Mouse (Mus musculus): ENCODE data around the gene 1700080O16Rik. TPM values are rescaled to one million over a fixed set of nuclear protein-coding genes. Genes with fewer than 3 reads are reported as not detected.

1700080O16Rik gene
- polyA plus RNA-seq (2012; rRNA removed): 0.15 TPM in 1 of 2 replicates, not detected in the other

GRCm38 (mm10) chrX:51972672-51973071 lies at the start of gene 1700080O16Rik:
1700080O16Rik (minus strand) TSS chrX:51972772.
- no peak for DNase-seq
- Histone ChIP-seq H3K4me3 (ENCODE audit: control insufficient read depth, insufficient read depth, low read length) (no peak within 1 kb of the TSS), H3K4me1 (replicated peaks; ENCODE audit: control insufficient read depth, insufficient read depth, low read length) (no peaks in the 10 kb centered on the region), H3K27me3 (ENCODE audit: control insufficient read depth, insufficient read depth, low read length) (no peaks in the 10 kb centered on the region), H3K27ac (ENCODE audit: control insufficient read depth, insufficient read depth, low read length) (no peak within 1 kb of the TSS), H3K36me3 (ENCODE audit: control insufficient read depth, insufficient read depth, low read length) (no peaks in the 10 kb centered on the region)
- TF ChIP-seq POLR2A (IDR thresholded peaks at IDR 0.05; ENCODE audit: control insufficient read depth, extremely low read depth, insufficient read depth, low read length, poor library complexity) (no peak), CTCF (IDR thresholded peaks at IDR 0.05; ENCODE audit: borderline replicate concordance, control insufficient read depth, extremely low read depth, insufficient read depth, low read length, poor library complexity) (no peak)
- WGBS: 95% methylated on average over 12 of the region's 12 CpGs

- DNase-seq: no peak
- Histone ChIP-seq H3K27me3 (ENCODE audit: control insufficient read depth, insufficient read depth, low read length) (no peaks in the 10 kb centered on the region), H3K4me1 (replicated peaks; ENCODE audit: control insufficient read depth, insufficient read depth, low read length) (no peaks in the 10 kb centered on the region), H3K27ac (ENCODE audit: control insufficient read depth, insufficient read depth, low read length) (no peak overlapping the region), H3K4me3 (ENCODE audit: control insufficient read depth, insufficient read depth, low read length) (no peak overlapping the region), H3K36me3 (ENCODE audit: control insufficient read depth, insufficient read depth, low read length) (no peaks in the 10 kb centered on the region)
- TF ChIP-seq CTCF (IDR thresholded peaks at IDR 0.05; ENCODE audit: borderline replicate concordance, control insufficient read depth, extremely low read depth, insufficient read depth, low read length, poor library complexity) (no peak), POLR2A (IDR thresholded peaks at IDR 0.05; ENCODE audit: control insufficient read depth, extremely low read depth, insufficient read depth, low read length, poor library complexity) (no peak)
- 64% methylated on average over 9 of the region's 9 CpGs for WGBS
These were observed 45.1 kb upstream of the 1700080O16Rik start for GRCm38 (mm10) chrX:52017660-52018059.

- TF ChIP-seq CTCF (IDR thresholded peaks at IDR 0.05; ENCODE audit: borderline replicate concordance, control insufficient read depth, extremely low read depth, insufficient read depth, low read length, poor library complexity) (no peak), POLR2A (IDR thresholded peaks at IDR 0.05; ENCODE audit: control insufficient read depth, extremely low read depth, insufficient read depth, low read length, poor library complexity) (no peak)
- no peak for DNase-seq
These were observed 27.5 kb upstream of the 1700080O16Rik start for GRCm38 (mm10) chrX:52000072-52000471.

GRCm38 (mm10) chrX:51999426-51999825 lies 26.9 kb upstream of the 1700080O16Rik start:
- 68% methylated on average over 4 of the region's 4 CpGs for WGBS
- H3K27me3 ChIP-seq (ENCODE audit: control insufficient read depth, insufficient read depth, low read length): no peaks in the 10 kb centered on the region
- H3K36me3 ChIP-seq (ENCODE audit: control insufficient read depth, insufficient read depth, low read length): no peaks in the 10 kb centered on the region
- DNase-seq: no peak
- TF ChIP-seq CTCF (IDR thresholded peaks at IDR 0.05; ENCODE audit: borderline replicate concordance, control insufficient read depth, extremely low read depth, insufficient read depth, low read length, poor library complexity): no peak
- TF ChIP-seq POLR2A (IDR thresholded peaks at IDR 0.05; ENCODE audit: control insufficient read depth, extremely low read depth, insufficient read depth, low read length, poor library complexity): no peak
- no peak overlapping the region for H3K4me3 ChIP-seq (ENCODE audit: control insufficient read depth, insufficient read depth, low read length)
- H3K27ac ChIP-seq (ENCODE audit: control insufficient read depth, insufficient read depth, low read length): no peak overlapping the region
- H3K4me1 ChIP-seq (replicated peaks; ENCODE audit: control insufficient read depth, insufficient read depth, low read length): no peaks in the 10 kb centered on the region

More at GRCm38 (mm10) chrX:52000072-52000471, 27.5 kb upstream of the 1700080O16Rik start:
- Histone ChIP-seq H3K36me3 (ENCODE audit: control insufficient read depth, insufficient read depth, low read length) (no peaks in the 10 kb centered on the region), H3K4me3 (ENCODE audit: control insufficient read depth, insufficient read depth, low read length) (no peak overlapping the region), H3K4me1 (replicated peaks; ENCODE audit: control insufficient read depth, insufficient read depth, low read length) (no peaks in the 10 kb centered on the region), H3K27me3 (ENCODE audit: control insufficient read depth, insufficient read depth, low read length) (no peaks in the 10 kb centered on the region), H3K27ac (ENCODE audit: control insufficient read depth, insufficient read depth, low read length) (no peak overlapping the region)
- 82% methylated on average over 5 of the region's 5 CpGs for WGBS

- Histone ChIP-seq H3K4me3 (ENCODE audit: control insufficient read depth, insufficient read depth, low read length) (no peak overlapping the region), H3K27ac (ENCODE audit: control insufficient read depth, insufficient read depth, low read length) (no peak overlapping the region), H3K4me1 (replicated peaks; ENCODE audit: control insufficient read depth, insufficient read depth, low read length) (no peaks in the 10 kb centered on the region), H3K27me3 (ENCODE audit: control insufficient read depth, insufficient read depth, low read length) (no peaks in the 10 kb centered on the region), H3K36me3 (ENCODE audit: control insufficient read depth, insufficient read depth, low read length) (no peaks in the 10 kb centered on the region)
- DNase-seq: no peak
- WGBS: 84% methylated on average over 4 of the region's 4 CpGs
- TF ChIP-seq CTCF (IDR thresholded peaks at IDR 0.05; ENCODE audit: borderline replicate concordance, control insufficient read depth, extremely low read depth, insufficient read depth, low read length, poor library complexity) (no peak), POLR2A (IDR thresholded peaks at IDR 0.05; ENCODE audit: control insufficient read depth, extremely low read depth, insufficient read depth, low read length, poor library complexity) (no peak)
These were observed 3.8 kb upstream of the 1700080O16Rik start for GRCm38 (mm10) chrX:51976361-51976760.

- no peaks in the 10 kb centered on the region for H3K27me3 ChIP-seq (ENCODE audit: control insufficient read depth, insufficient read depth, low read length)
- H3K36me3 ChIP-seq (ENCODE audit: control insufficient read depth, insufficient read depth, low read length): no peaks in the 10 kb centered on the region
- H3K4me1 ChIP-seq (replicated peaks; ENCODE audit: control insufficient read depth, insufficient read depth, low read length): no peaks in the 10 kb centered on the region
- H3K27ac ChIP-seq (ENCODE audit: control insufficient read depth, insufficient read depth, low read length): no peak overlapping the region
- TF ChIP-seq POLR2A (IDR thresholded peaks at IDR 0.05; ENCODE audit: control insufficient read depth, extremely low read depth, insufficient read depth, low read length, poor library complexity) (no peak), CTCF (IDR thresholded peaks at IDR 0.05; ENCODE audit: borderline replicate concordance, control insufficient read depth, extremely low read depth, insufficient read depth, low read length, poor library complexity) (no peak)
- no peak for DNase-seq
- H3K4me3 ChIP-seq (ENCODE audit: control insufficient read depth, insufficient read depth, low read length): no peak overlapping the region
These were observed 2.0 kb upstream of the 1700080O16Rik start for GRCm38 (mm10) chrX:51974618-51975017.

GRCm38 (mm10) chrX:51948071-51948470 lies 24.5 kb downstream of the 1700080O16Rik start:
- no peaks in the 10 kb centered on the region for H3K27me3 ChIP-seq (ENCODE audit: control insufficient read depth, insufficient read depth, low read length)
- no peaks in the 10 kb centered on the region for H3K36me3 ChIP-seq (ENCODE audit: control insufficient read depth, insufficient read depth, low read length)
- H3K4me3 ChIP-seq (ENCODE audit: control insufficient read depth, insufficient read depth, low read length): no peak overlapping the region
- DNase-seq: no peak
- 86% methylated on average over 3 of the region's 3 CpGs for WGBS
- H3K4me1 ChIP-seq (replicated peaks; ENCODE audit: control insufficient read depth, insufficient read depth, low read length): no peaks in the 10 kb centered on the region
- no peak overlapping the region for H3K27ac ChIP-seq (ENCODE audit: control insufficient read depth, insufficient read depth, low read length)
- no peak for TF ChIP-seq POLR2A (IDR thresholded peaks at IDR 0.05; ENCODE audit: control insufficient read depth, extremely low read depth, insufficient read depth, low read length, poor library complexity)
- TF ChIP-seq CTCF (IDR thresholded peaks at IDR 0.05; ENCODE audit: borderline replicate concordance, control insufficient read depth, extremely low read depth, insufficient read depth, low read length, poor library complexity): no peak
